Mouse (Mus musculus) heart, postnatal 0 days (tissue): ENCODE data around the gene Nradd.

ENCODE experiments used
- CTCF ChIP-seq: IDR thresholded peaks from 2 replicates; pipeline ENCODE4 v1.5.1; 2016; ENCODE audit warnings: antibody characterized with exemption, control low read depth, low read depth
- EP300 ChIP-seq: IDR thresholded peaks from 2 replicates; pipeline ENCODE4 v1.6.1; 2016; ENCODE audit warnings: antibody characterized with exemption, low read depth

- TF ChIP-seq CTCF = no peak
- TF ChIP-seq EP300 = no peak
These were observed 33.3 kb upstream of the Nradd start for GRCm38 (mm10) chr9:110657474-110658078.
